In the genomic region with DNA sequence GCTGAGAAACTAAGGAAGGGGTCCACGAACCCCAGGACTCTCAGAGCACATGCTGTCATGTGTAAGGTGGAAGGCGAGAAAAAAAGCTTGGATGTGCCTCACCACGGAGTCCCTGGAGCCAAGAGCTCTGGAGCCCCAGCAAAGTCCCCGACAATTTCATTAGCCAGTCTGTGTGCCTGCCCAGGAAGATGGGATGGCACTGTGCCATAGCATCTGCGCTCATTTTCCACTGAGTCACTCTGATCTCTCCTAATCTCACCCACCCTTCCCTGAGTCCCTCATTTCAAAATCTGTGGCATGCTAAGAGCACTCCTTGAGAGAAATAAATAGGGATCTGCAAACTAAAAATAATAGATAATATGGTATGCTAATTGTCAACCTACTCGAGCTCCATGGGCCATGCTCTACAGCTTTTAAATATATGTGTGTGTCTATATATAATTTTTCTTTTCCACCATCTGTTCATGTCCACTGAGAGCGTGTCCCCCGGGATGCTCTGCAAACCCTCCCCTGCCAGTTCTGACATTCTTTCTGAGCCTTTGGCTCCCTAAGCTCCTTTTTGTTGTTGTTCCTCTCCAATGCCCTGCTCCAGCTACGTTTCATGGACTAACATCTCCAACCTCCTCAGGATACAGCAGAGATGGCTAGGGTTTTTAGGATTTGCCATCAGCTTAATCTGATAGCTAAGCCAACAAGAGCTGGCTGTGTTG, we compare ENCODE assay signal across 8 mouse cellular contexts.
DNase-seq lines count a peak whose midpoint lies in the region; ATAC-seq and TF ChIP-seq lines count a peak whose summit lies in the region.

No protein-coding gene starts in this region.

- TF ChIP-seq CTCF in olfactory bulb, adult 2 months (IDR thresholded peaks at IDR 0.05; ENCODE audit: insufficient read depth, low read depth, low read length) = no peak

- no peaks in the 10 kb centered on the region for H3K4me1 ChIP-seq in forebrain, embryonic 14.5 days (ENCODE audit: control insufficient read depth, insufficient read depth, low read length)
- H3K4me1 ChIP-seq in forebrain, embryonic 10.5 days = no peaks in the 10 kb centered on the region
- H3K4me1 ChIP-seq in olfactory bulb, adult 2 months (ENCODE audit: control insufficient read depth, insufficient read depth, low read length) = 0 out of 2 replicates have a peak, but pooled peaks cover 5% of the 10 kb centered on the region

- peak; percentile 59 for DNase-seq in forebrain, embryonic 14.5 days (ENCODE audit: low spot score)
- no peak for DNase-seq in forebrain, embryonic 10.5 days (ENCODE audit: extremely low spot score, low spot score)
- peak; percentile 64 for DNase-seq in Muller cell, postnatal 12 days (ENCODE audit: inconsistent ontology term)
- DNase-seq in frontal cortex, postnatal 10 days (ENCODE audit: low spot score in 2 of 2) = peak; percentile 6 to 26
- peak; percentile 79 for DNase-seq in layer of hippocampus, adult 9-11 months
- no peak for DNase-seq in natural killer cell, adult 2 months (ENCODE audit: low spot score in 2 of 2)

- peak; percentile 77 for ATAC-seq in forebrain, embryonic 14.5 days
- ATAC-seq in CD4-positive, CD25-positive, alpha-beta regulatory T cell, adult 4 months = no peak

- no peak overlapping the region for H3K9ac ChIP-seq in forebrain, embryonic 14.5 days (ENCODE audit: low read length)

- H3K36me3 ChIP-seq in forebrain, embryonic 14.5 days (ENCODE audit: control insufficient read depth, insufficient read depth, low read length) = no peaks in the 10 kb centered on the region
- H3K36me3 ChIP-seq in forebrain, embryonic 10.5 days (replicated peaks) = no peaks in the 10 kb centered on the region

- H3K4me2 ChIP-seq in forebrain, embryonic 14.5 days (ENCODE audit: low read length) = no peak overlapping the region

- H3K9me3 ChIP-seq in forebrain, embryonic 14.5 days (replicated peaks; ENCODE audit: control insufficient read depth, low read length) = no peaks in the 10 kb centered on the region
- H3K9me3 ChIP-seq in forebrain, embryonic 10.5 days = no peaks in the 10 kb centered on the region

- no peak overlapping the region for H3K4me3 ChIP-seq in forebrain, embryonic 14.5 days (ENCODE audit: low read depth, low read length)
- H3K4me3 ChIP-seq in forebrain, embryonic 10.5 days = no peak overlapping the region
- H3K4me3 ChIP-seq in olfactory bulb, adult 2 months (ENCODE audit: insufficient read depth, low read depth, low read length) = no peak overlapping the region

- no peak for TF ChIP-seq POLR2A in olfactory bulb, adult 2 months (IDR thresholded peaks at IDR 0.05; ENCODE audit: insufficient read depth, low read depth, low read length)

- no peaks in the 10 kb centered on the region for H3K27me3 ChIP-seq in forebrain, embryonic 14.5 days (replicated peaks; ENCODE audit: control insufficient read depth, insufficient read depth, low read length)
- no peaks in the 10 kb centered on the region for H3K27me3 ChIP-seq in forebrain, embryonic 10.5 days (ENCODE audit: poor library complexity, severe bottlenecking)

- no peak overlapping the region for H3K27ac ChIP-seq in forebrain, embryonic 14.5 days (ENCODE audit: low read depth, low read length)
- no peak overlapping the region for H3K27ac ChIP-seq in forebrain, embryonic 10.5 days
- H3K27ac ChIP-seq in olfactory bulb, adult 2 months (ENCODE audit: insufficient read depth, low read depth, low read length) = peak overlapping the region; percentile 82

- 56% methylated on average over 9 of the region's 9 CpGs for WGBS in forebrain, embryonic 14.5 days
- WGBS in forebrain, embryonic 10.5 days = 71% methylated on average over 9 of the region's 9 CpGs
- whole genome bisulfite sequencing in olfactory bulb, adult 2 months = 23% methylated on average over 9 of the region's 9 CpGs

Comparison
In these comparisons a context has a peak if more than half of its experiments do, and no peak if none do; other contexts are left out.
1. DNase-seq: peak in forebrain, embryonic 14.5 days (single experiment), Muller cell, postnatal 12 days (single experiment), frontal cortex, postnatal 10 days (2 of 2) and layer of hippocampus, adult 9-11 months (single experiment); none in forebrain, embryonic 10.5 days (single experiment) and natural killer cell, adult 2 months (0 of 2).